16 mouse cellular contexts compared by ENCODE assay signal in genomic region chr19:56749343-56749742, GRCm38 (mm10). TPM values are rescaled to one million over a fixed set of nuclear protein-coding genes. Genes with fewer than 3 reads are reported as not detected.
DNase-seq lines count a peak whose midpoint lies in the region; ATAC-seq and TF ChIP-seq lines count a peak whose summit lies in the region.
"Had no signal": no experiment of that assay in that cellular context is flagged by ENCODE, and none has a peak within 500 bp of the region (broad histone marks: within the 10 kb centered on the region; RNA-seq: fewer than 3 reads in every experiment).

No protein-coding gene starts in this region.

- TF ChIP-seq CTCF in C2C12 (IDR thresholded peaks at IDR 0.05; ENCODE audit: control insufficient read depth, insufficient read depth, insufficient read length), result no peak

- ATAC-seq in embryonic facial prominence, embryonic 13.5 days (ENCODE audit: insufficient number of reproducible peaks, insufficient read depth, low FRiP score, low TSS enrichment, low read depth), result no peak
- ATAC-seq in megakaryocyte, adult 5-6 weeks (ENCODE audit: poor library complexity, severe bottlenecking), result peak; percentile 54; the same call in 1 of the 2 replicates
- ATAC-seq: midbrain, embryonic 15.5 days had no signal

- peaks cover 4% of the 10 kb centered on the region; the same call in 1 of the 2 replicates for H3K27me3 ChIP-seq in heart, embryonic 10.5 days (ENCODE audit: insufficient read depth, poor library complexity, severe bottlenecking)
- H3K27me3 ChIP-seq in C2C12 (ENCODE audit: control insufficient read depth, insufficient read depth, insufficient read length), result no peaks in the 10 kb centered on the region
- no peaks in the 10 kb centered on the region for H3K27me3 ChIP-seq in embryonic facial prominence, embryonic 13.5 days
- H3K27me3 ChIP-seq: forebrain, embryonic 12.5 days; heart, embryonic 15.5 days; midbrain, embryonic 15.5 days; neural tube, embryonic 13.5 days had no signal

- no peak overlapping the region for H3ac ChIP-seq in C2C12 (ENCODE audit: control insufficient read depth, insufficient read length, low read depth)

- no peaks in the 10 kb centered on the region for H3K79me3 ChIP-seq in C2C12 (ENCODE audit: low read depth)

- H3K36me3 ChIP-seq in heart, embryonic 10.5 days, result no peaks in the 10 kb centered on the region
- H3K36me3 ChIP-seq in C2C12 (ENCODE audit: control insufficient read depth, insufficient read depth), result no peaks in the 10 kb centered on the region
- H3K36me3 ChIP-seq in embryonic facial prominence, embryonic 13.5 days, result no peaks in the 10 kb centered on the region
- H3K36me3 ChIP-seq: forebrain, embryonic 12.5 days; heart, embryonic 15.5 days; liver, embryonic 13.5 days; midbrain, embryonic 15.5 days; neural tube, embryonic 13.5 days had no signal

- H3K4me2 ChIP-seq in embryonic facial prominence, embryonic 13.5 days, result no peak overlapping the region
- H3K4me2 ChIP-seq: forebrain, embryonic 12.5 days; heart, embryonic 15.5 days; hindbrain, embryonic 14.5 days; liver, embryonic 13.5 days; midbrain, embryonic 15.5 days; neural tube, embryonic 13.5 days had no signal

- 56% methylated on average over 3 of the region's 3 CpGs for WGBS in heart, embryonic 10.5 days
- 6% methylated on average over 3 of the region's 3 CpGs for WGBS in embryonic facial prominence, embryonic 13.5 days

- no peak overlapping the region for H3K9ac ChIP-seq in embryonic facial prominence, embryonic 13.5 days
- H3K9ac ChIP-seq: forebrain, embryonic 12.5 days; heart, embryonic 15.5 days; hindbrain, embryonic 14.5 days; liver, embryonic 13.5 days; midbrain, embryonic 15.5 days; neural tube, embryonic 13.5 days had no signal

- peaks cover 38% of the 10 kb centered on the region for H3K4me1 ChIP-seq in heart, embryonic 10.5 days
- peaks cover 35% of the 10 kb centered on the region for H3K4me1 ChIP-seq in embryonic facial prominence, embryonic 13.5 days
- H3K4me1 ChIP-seq: liver, embryonic 13.5 days; midbrain, embryonic 15.5 days; neural tube, embryonic 13.5 days had no signal

- no peaks in the 10 kb centered on the region for H3K9me3 ChIP-seq in heart, embryonic 10.5 days
- H3K9me3 ChIP-seq in embryonic facial prominence, embryonic 13.5 days, result no peaks in the 10 kb centered on the region
- H3K9me3 ChIP-seq: forebrain, embryonic 12.5 days; heart, embryonic 15.5 days; liver, embryonic 13.5 days; midbrain, embryonic 15.5 days; neural tube, embryonic 13.5 days had no signal

- no peak overlapping the region for H3K27ac ChIP-seq in heart, embryonic 10.5 days
- H3K27ac ChIP-seq in embryonic facial prominence, embryonic 13.5 days, result peak overlapping the region; percentile 72
- H3K27ac ChIP-seq: forebrain, embryonic 12.5 days; heart, embryonic 15.5 days; hindbrain, embryonic 14.5 days; liver, embryonic 13.5 days; midbrain, embryonic 15.5 days; neural tube, embryonic 13.5 days had no signal

- H3K4me3 ChIP-seq in heart, embryonic 10.5 days, result no peak overlapping the region
- no peak overlapping the region for H3K4me3 ChIP-seq in C2C12 (ENCODE audit: insufficient read depth, poor library complexity, severe bottlenecking)
- no peak overlapping the region for H3K4me3 ChIP-seq in embryonic facial prominence, embryonic 13.5 days
- H3K4me3 ChIP-seq: forebrain, embryonic 12.5 days; heart, embryonic 15.5 days; liver, embryonic 13.5 days; midbrain, embryonic 15.5 days; neural tube, embryonic 13.5 days had no signal

- no peaks in the 10 kb centered on the region for H3K79me2 ChIP-seq in C2C12 (ENCODE audit: control insufficient read depth, insufficient read depth)

- peak; percentile 88 for DNase-seq in heart, adult 11 months
- no peak for DNase-seq in heart, embryonic 10.5 days (ENCODE audit: low spot score)
- DNase-seq in heart, adult 18-20 months, result no peak
- no peak for DNase-seq in thymus, postnatal 36 days
- DNase-seq in thymus, postnatal 10 days (ENCODE audit: low spot score in 2 of 2), result no peak
- DNase-seq: cerebellum, adult 11-12 months; liver, embryonic 13.5 days; right cerebral cortex, adult 18-20 months had no signal

TF ChIP-seq in C2C12, 6 proteins besides CTCF, POLR2A, EP300 and RAD21:
- TF ChIP-seq USF1 (IDR thresholded peaks at IDR 0.05; ENCODE audit: low read depth) (no peak), FOSL1 (IDR thresholded peaks at IDR 0.05; ENCODE audit: insufficient read depth, low read length, poor library complexity, severe bottlenecking) (no peak), MYOG (IDR thresholded peaks at IDR 0.05; ENCODE audit: control insufficient read depth, extremely low read depth, insufficient read length) (no peak), MYOD1 (IDR thresholded peaks at IDR 0.05; ENCODE audit: control insufficient read depth, insufficient read length, low read depth) (peak; percentile 47)
TF ChIP-seq in C2C12: peak in this region for 1.

RNA-seq across cellular contexts. Expression of gene Adrb1, which starts 27.3 kb away (rescaled TPM):
- polyA plus RNA-seq in heart, embryonic 10.5 days (2016; fragmentation: Nextera tagmentation; extraction: Ambion mirVana), result 0.65 and 1.3 TPM in 2 replicates
- 0.13 TPM for polyA plus RNA-seq in C2C12 (2012; fragmentation: generic; extraction: Trizol)
- polyA plus RNA-seq in embryonic facial prominence, embryonic 13.5 days (2015; fragmentation: Nextera tagmentation; extraction: Ambion mirVana), result 1.7 and 1.8 TPM in 2 replicates
- total RNA-seq in megakaryocyte, adult 5-6 weeks (2015), result 0.09 and 0.11 TPM in 2 replicates
- total RNA-seq in megakaryocyte, adult 5-6 weeks (2017), result 0.07 and 0.16 TPM in 2 replicates
- total RNA-seq in heart, adult 18-20 months (2021), result 10 to 100 TPM; 15.6 to 15.8 TPM
